Mouse (Mus musculus) lung, embryonic 15.5 days (tissue): ENCODE data around the gene Acadl. TPM values are rescaled to one million over a fixed set of nuclear protein-coding genes. Genes with fewer than 3 reads are reported as not detected.

Source experiments
- polyA plus RNA-seq: library from polyadenylated mRNA; unstranded; fragments of >200 nt; fragmentation: Nextera tagmentation; extraction: Ambion mirVana; gene quantifications from 2 replicates; pipeline ENCODE4 v1.2.1, GENCODE M21; 2015

Acadl gene
- polyA plus RNA-seq, 1 experiment from 2014 or later, result 185 TPM

Other genes starting within 250 kb of the Acadl start
- gene Rpe, start 162.4 kb downstream of the Acadl start, polyA plus RNA-seq, result 55.7 and 56.6 TPM in 2 replicates
- gene Kansl1l, start 45.7 kb downstream of the Acadl start, polyA plus RNA-seq, result 20.4 and 23.2 TPM in 2 replicates
- 29.7 and 40.2 TPM in 2 replicates for gene Myl1, start 82.1 kb upstream of the Acadl start, polyA plus RNA-seq
- 92.1 and 102 TPM in 2 replicates for gene Lancl1, start 175.6 kb upstream of the Acadl start, polyA plus RNA-seq